Mouse (Mus musculus) left cerebral cortex, adult 8-10 months (tissue): ENCODE results near the gene Pnrc2. TPM values are rescaled to one million over a fixed set of nuclear protein-coding genes. Genes with fewer than 3 reads are reported as not detected.

ENCODE experiments used
- DNase-seq, 2 experiments: peaks; one replicate each; pipeline ENCODE4 v3.0.0; 2022; ENCODE audit warnings: low spot score in 2 of 2
- total RNA-seq, 4 experiments: library from RNA; stranded (reverse); gene quantifications; 2 replicates each; pipeline ENCODE4 v1.2.4; 2022

Gene Pnrc2
- total RNA-seq, 4 experiments from 2014 or later: 39.6 to 49.8 (median 44.9) TPM

DNA sequence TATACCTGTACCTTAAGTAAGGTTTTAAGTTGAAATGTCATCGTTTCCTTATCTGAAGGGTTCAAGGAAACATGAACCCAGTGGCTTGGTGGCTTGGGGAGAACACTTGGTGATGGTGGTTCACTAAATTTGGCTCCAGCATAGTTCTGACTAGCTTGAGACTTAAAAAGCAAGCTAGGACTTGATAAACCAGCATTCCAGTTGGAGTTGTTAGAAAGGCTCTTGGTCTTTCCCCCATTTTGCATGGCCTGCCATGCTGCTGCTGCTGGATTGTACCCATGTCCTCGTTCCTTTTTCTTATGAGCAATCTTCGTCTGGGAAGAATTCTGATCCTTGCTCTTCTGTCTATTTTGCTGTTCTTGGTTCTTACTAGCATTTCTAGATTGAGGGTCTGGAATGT lies 1.6 kb downstream of the Pnrc2 start:
- DNase-seq: no peak

DNA sequence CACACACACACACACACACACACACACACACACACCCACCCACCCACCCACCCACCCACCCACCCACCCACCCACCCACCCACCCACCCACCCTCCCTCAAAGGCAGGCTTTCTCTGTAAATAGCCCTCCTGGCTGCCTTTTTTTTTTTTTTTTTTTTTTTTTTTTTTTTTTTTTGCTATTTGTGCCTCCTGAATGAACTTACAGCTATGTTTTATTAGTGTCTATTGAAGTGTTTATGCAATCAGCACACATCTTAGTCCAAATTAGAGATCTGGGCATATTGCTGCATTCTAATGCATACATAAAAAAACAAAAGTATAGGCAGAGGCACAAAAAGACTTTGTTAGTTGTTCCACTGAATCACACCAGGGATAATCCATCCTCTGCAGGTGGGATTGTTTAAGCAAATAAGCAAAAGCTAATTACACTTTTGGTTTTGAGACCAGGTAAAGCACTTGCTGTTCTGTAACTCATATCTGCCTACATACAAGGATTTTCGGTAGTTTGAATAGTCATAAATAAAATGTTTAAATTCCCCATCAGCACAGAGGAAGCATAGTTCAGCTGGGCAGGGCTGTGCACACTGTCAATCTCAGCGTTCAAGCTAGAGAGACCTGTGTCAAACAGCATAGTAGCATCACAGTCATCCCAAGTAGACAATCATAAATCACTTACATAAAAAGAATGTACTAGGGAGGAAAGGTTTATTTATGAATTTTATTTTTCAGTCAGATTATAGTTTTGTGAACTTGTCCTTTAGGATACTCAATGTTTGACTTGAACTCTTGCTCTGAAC lies 3.2 kb downstream of the Pnrc2 start:
- no peak for DNase-seq

DNA sequence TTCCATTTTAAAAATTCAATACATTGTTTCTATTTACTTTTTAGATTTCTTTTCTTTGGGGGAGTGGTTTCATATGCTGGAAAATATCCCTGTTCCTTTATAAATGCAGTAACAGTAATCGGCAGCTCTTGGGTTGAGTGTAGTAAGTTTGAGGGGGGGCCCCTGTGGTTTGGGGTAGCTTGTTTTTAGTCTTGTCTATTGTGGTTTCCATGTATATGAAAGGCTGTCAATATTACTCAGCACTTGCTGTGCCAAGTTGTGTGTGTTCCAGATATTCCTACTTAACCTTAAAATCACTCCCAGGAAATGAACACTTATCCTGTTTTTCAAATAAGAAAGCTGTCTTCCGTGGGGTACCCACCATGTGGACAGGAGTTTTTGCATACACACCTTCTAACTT lies 4.7 kb downstream of the Pnrc2 start:
- no peak for DNase-seq

DNA sequence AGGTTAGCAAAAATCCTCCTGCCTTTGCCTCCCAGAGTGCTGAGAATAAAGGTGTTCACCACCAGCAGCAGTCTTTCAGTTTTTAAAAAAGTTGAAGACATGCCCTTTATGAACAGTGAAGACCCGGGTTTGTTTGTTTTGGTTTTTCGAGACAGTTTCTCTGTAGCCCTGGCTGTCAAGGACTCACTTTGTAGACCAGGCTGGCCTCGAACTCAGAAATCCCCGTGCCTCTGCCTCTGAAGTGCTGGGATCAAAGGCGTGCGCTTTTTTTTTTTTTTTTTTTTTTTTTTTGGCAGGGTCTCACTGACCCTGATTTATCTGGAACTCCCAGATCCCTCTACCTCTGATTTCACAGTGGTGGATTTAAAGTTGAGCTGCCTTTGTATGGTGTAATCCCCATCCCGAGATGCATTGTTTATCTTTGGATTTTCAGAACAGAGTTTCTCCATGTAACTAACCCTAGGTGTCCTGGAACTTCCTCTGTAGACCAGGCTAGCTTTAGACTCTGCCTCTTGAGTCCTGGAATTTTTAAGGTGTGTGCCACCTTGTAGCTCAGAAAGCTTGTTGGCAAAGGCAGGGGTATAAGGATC lies 16.0 kb downstream of the Pnrc2 start:
- no peak for DNase-seq

DNA sequence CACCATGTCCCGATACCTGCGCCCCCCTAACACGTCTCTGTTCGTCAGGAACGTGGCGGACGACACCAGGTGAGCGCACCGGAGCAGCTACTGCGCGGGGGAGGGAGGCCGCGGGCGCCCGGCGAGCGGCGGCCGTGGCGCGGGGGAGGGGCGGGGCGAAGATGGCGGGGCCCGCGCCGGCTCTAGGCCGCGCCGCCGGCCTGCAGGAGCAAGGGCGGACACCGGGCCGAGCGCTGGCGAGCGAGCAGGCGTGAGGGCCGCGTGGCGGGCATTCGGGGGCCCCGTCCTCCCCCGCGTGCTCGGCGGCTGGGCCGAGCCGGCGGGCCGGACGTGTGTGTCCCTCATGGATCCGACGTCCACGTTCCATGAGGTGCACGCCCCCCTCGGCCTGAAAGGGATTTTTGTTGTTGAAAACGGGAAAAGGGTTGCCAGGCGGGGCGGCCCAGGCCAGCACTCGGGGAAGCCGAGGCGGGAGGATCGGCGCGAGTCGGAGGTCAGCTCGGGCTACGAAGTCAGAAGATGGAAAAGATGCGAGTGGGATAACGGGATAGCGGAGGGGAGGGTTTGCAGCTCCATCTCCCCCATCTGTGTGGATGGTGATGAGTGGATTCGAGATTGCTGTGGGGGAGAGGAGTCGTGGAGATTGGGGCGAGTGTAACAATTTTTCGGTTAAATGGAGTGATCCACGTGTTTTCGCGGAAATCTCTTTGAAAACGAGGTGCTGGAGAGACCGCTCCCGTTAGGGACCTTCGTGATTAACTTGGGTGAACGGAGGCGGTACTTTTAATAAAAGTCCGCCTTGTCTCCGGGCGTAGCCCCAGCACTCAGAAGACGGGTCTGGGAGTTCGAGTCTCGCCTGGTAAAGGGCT lies 17.2 kb downstream of the Pnrc2 start:
- DNase-seq: peak in 1 of 2 experiments; percentile 45

DNA sequence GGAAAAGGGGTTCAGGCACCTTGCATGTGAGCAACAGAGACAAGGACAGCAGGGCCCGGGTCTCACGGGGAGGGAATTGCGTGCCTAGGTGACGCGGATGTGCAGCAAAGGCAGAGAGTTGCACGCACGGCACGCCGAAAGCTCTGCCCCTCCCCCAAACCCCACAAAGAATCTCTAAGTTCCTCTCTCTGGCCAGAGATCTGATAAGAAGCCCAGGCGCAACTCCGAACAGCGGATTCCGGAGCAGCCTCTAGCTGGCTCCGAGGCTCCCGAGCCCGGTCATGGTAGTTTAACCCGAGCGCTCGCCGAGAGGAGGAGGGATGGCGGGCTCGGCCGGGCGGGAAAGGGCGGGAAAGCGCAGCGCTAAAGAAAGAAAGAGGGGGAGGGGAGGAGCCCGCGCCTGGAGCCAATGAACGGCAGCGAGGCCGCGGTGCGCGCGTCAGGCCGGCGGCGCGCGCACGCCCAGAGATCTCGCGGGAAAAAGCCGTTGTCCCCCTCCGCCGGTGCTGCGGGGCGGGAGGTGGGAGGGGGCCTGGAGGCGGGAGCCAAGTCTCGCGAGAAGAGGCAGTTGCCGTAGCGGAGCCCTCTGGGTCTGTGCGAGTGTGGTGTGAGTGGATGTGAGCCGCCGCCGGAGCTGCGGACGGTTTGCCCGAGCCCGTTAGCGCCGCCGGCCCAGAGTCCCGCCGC lies 18.0 kb downstream of the Pnrc2 start, which contains the start of gene Srsf10:
Gene Srsf10 (plus strand): TSS at position 212 of the 687 bp plus-strand sequence.
- DNase-seq: peak; percentile 76 to 95

DNA sequence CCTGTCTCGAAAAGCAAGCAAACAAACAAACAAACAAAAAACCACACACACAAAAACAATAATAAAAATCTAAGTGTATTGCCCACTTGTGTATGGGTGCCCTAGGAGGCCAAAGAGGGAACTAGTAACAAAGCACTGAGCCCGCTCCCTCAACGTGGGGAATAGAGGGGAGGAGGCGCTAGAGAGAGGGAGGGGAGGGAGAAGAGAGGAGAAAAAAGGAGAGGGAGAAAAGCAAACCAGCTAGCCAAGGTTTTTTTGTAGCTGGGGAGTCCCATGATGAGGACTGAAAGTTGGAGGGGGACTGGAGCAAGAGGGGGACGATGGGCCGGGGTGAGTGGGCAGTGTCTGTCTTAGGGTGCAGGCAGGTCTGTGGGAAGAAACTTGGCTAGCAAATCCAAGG lies 18.6 kb downstream of the Pnrc2 start:
- DNase-seq: no peak

DNA sequence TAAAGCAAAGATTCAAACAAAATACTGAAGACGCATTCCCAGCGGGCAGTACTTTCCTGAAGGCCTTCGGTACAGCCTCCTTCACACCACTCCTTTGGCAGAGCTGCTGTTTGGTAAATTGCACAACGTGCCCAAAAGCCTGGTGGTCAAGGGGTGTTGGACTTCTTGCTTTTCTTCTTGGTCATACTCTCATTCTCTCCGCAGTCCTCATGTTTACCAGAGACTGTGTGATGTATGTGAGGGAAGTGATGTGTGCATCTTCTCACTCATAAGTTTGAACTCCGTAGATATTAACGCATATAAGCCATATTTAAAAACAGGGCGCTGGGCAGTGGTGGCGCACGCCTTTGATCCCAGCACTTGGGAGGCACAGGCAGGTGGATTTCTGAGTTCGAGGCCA lies 19.0 kb downstream of the Pnrc2 start:
- no peak for DNase-seq

DNA sequence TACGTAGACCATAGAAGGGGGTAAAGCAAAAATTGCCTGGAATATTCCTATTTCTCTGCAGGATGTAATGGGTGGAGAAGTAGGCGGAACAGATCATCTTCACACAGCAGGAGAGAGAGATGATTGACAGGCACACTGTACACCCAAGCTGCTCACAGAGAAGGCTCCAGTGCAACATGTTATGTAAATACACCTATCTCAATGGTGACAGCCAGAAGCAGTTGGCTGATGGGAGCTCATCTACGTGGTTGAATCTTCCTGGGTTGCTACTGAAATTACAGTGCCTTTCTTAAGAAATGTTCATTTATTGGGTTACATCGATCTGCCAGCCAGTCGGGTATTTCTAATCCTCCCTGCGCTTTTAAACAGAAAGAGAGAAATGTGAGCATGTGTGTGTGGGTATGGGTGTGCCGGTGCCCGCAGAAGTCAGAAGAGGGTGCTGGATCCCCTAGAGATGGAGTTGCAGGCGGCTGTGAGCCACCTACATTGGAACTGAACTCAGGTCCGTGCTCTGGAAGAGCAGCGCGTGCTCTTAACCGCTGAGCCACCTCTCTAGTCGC lies 19.6 kb downstream of the Pnrc2 start:
- no peak for DNase-seq

DNA sequence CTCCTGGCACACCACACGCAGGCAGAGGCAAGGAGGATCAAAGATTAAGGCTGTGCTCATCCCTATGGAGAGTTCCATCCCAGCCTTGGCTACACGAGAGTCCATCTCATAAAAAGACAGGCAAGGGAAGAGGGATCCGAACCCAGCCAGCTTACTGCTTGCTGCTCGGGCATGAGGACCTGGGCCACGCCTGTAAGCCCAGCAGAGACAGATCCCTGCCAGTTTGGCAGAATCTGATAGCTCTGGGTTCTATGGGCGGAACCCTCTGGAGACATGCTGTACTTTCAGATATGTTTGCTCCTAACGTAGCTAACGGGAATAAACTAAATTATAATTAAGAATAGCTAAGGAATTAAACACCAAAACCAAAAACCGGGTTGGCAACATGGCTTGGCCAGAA lies 21.7 kb downstream of the Pnrc2 start:
- DNase-seq: no peak

DNA sequence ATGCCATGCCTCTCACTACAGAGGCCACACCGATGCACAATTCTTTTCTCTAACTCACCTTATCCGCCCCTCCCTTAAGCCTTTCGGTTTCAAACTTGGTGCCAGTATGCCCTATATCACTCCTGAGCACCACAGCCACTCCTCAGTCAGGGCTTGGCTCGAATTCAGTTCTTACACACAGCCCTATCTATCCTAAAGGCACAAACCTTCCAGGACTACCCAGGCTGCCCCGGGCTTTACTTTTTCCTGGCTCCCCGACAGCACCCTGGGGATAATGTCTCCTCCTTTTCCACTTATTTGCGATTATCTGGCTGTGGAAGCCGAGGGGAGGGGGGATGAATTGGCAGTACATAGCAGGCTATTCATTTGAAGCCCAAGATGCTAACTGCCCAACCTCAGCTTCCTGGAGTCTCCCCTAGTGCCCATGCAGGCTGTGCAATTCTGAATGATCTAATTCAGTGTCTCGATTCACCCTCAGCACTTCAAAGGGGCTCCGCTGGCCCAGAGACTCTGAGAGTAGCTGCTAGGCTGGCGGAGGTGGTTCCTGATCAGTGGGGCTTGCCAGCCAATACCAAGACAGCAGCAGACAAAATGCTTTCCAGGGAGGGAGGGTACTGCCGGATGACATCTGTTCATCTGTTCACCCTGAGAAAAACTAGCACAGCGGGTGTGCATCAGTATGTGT lies 23.1 kb downstream of the Pnrc2 start:
- peak in 1 of 2 experiments; percentile 55 for DNase-seq

DNA sequence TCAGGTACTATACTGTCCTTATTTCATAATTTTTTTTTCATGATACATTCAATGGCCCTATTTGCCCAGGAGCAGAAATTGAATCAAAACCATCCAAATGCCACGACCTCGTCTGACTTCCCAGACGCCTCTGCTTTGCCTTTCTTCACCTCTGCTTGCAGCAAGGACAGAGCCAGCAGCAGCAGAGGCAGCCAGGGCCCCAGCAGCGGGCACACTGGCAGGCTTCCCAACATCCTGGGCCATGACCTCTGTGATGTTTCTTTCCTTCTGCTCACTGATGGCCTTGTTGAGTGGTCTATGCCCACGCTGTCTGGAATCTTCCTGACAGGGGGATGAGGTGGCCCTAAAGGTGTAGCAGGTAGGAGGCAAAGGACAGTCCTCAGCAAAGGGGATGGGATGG lies 26.1 kb downstream of the Pnrc2 start:
- DNase-seq: no peak

DNA sequence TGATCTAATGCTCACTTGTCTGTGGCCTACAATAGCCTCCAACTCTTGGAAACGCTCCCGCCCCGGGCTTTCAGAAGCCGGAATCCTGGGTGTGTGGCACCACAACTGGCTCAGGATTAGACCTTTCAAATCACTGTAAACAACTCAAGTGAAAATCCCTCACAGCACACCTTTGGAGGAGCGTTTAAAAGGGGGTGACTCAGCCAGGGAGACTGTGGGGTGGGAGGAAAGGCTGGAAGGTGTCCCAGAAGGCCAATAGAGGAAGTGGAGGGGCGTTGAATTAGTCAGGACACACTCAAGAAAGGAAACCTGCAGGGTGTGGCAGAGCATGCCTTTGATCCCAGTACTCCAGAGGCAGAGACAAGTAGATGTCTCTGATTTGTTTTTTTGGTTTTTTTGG lies 29.2 kb downstream of the Pnrc2 start:
- DNase-seq: no peak

DNA sequence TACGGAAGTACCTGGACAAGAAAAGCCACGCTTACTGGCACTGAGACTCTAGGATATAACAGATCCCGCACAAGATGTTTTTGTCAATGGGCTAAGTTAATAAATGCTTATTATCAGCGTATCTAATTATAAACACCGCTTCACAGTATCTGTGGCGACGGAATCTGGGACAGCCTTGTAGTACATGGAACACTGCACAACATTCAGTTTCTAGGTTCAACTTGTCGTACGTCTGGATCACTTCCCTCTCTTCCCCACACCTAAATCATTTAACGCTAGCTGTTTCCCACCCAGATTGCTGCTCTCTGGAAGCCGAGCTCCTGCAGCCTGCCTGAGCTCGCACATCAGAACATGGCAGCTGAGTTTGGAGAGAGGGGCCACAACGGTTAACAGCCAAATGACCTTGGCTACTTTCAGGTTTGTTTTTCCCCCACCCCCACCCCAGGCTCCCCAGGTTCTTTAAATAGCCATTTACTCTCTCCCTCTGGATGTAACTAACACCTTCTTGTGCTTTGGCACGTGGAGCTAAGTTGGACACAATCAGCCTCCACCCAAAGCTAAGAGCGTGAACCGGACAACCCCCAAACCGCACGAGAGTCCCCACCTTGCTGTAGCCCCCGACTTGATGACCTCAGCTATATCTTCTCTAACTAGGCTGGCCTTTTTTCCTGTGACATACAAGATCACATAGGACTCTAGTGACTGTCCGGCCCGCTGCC lies 34.2 kb downstream of the Pnrc2 start:
- DNase-seq: no peak

DNA sequence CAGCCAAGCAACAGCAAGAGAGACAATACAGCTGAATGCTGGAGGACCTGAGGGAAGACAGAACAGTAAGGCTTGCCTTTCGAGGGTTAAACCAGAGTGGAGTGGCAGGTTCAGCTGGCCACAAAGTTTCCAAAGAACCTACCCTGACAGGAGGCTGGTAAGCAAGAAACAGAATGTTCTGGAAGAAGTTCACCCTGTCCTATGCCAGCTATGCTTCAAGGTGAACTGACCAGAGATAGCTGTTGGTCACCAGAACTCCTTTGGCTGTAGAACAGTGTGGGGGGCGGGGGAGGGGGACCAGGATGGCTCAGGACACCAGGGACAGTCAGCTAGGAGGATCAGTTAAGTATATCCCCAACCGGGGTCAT lies 34.7 kb downstream of the Pnrc2 start:
- no peak for DNase-seq

DNA sequence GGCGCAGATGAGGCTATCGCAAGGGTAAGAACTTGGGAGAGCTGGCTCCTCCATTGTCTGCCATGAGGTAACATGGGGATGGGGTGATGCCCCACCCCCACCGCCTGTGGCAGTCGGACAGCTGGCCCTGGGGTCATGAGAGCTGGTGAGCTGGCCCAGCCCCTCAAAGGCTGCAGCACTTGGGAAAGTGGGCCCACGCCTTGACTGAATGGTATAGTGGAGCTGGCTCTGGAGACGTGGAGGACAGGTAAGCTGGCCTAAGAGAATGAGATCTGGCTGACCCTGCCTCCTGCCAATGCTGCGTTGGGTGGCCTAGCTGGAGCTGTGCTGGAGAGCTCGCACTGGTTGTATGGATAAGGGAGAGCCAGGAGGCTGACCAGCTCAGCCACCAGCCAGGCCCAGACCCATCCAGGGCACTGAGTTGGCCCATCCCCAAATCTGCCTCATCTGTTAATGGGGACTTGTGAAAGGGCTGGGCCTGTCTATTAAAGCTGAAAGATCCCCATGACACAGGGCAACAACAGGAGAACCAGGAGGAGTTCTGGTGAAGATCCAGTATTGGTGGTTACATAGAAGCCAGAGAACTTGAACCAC lies 39.4 kb downstream of the Pnrc2 start:
- no peak for DNase-seq

DNA sequence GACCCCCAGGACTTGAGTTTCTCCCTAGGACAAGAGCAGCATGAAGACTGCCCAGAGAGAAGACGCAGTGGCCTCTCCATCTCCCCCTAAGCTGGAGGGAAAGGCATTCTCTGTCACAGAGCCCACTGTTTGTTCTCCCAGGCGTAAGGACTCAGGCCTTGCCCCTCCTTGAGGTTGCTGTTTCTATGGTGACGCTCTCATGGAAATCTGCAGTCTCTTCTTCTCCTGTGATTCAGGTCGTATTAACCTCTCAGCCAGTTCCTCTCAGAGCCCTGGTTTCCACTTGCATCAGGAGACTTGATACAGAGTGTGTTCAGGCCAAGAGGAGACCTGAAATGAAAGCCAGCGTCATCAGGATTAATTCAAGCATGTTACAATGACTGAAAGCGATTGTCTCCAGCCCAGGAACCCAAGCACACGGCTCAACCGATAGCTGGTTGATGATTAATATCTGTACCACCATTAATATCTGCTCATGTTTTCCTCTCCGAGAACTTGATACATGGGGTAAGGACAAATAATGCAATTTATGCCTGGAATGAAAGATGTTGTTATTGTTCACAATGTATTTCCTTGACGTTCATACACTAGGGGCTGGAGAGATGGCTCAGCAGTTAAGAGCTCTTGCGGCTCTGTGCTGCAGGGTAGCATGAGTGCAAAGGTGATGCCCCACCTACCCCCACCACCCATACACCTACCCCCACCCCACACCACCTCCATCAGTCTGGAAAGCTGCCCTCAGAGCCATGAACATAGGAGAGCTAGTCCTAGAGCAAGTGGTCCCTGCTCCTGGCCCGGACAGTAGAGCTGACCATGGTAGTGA lies 40.1 kb downstream of the Pnrc2 start:
- no peak for DNase-seq

DNA sequence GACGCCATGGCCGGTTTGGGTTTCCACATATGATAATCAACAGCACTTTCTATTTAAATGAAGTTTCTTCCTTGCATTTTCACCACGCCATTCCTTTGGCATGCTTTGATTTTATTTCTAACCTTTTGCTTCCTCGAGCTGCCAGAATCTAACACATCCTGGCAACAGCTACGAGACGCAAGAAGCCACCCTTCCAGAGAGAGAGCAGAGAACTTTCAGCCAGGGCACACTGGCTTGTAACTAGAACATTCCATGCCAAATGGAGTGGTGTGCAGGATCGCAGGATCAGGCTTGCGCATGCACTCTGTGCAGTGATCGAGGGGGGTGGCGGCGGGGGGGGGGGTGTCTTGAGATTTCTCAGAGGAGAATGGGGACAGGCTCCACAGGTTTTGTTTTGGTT lies 41.6 kb downstream of the Pnrc2 start:
- DNase-seq: no peak

DNA sequence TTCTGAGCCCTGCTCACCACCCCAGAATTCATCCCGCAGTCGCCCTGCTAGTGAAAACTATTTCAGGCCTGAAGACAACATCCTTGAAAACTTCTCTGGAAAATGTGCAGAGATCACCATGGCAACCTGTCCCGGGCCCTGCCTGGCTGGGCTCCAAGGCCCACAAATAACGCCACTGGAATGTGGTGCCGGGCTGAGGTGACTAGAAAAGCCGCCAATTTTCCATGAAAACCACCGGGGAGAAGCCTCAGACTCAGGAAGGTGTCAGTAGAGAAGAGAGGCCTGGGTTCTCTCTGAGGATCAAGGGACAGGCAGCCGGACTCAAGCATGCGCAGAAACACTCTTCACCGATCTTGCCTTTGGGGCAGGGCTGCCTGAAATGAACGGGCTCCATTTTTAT lies 45.2 kb downstream of the Pnrc2 start:
- peak; percentile 48 to 72 for DNase-seq
